Mouse (Mus musculus) G1E (cell line): Measurements from ENCODE around the gene Atp6v1e1.

Experiments
- CTCF ChIP-seq: IDR thresholded peaks from 2 replicates; pipeline ENCODE4 v1.5.1; 2012; ENCODE audit warnings: low read depth, low read length, inconsistent platforms, mixed read lengths
- GATA1 ChIP-seq: IDR thresholded peaks from 2 replicates; pipeline ENCODE4 v1.6.1; 2012; ENCODE audit warnings: borderline replicate concordance, low read length, inconsistent platforms, mixed read lengths
- GATA2 ChIP-seq: IDR thresholded peaks from 2 replicates; pipeline ENCODE4 v1.6.1; 2012; ENCODE audit warnings: low read depth, low read length, inconsistent platforms, borderline replicate concordance
- POLR2AphosphoS5 ChIP-seq: IDR thresholded peaks from 2 replicates; pipeline ENCODE4 v1.6.1; 2012; ENCODE audit warnings: low read depth, low read length, inconsistent platforms; ENCODE audit not compliant: insufficient replicate concordance
- TAL1 ChIP-seq: conservative IDR thresholded peaks from 2 replicates; pipeline ENCODE4 v1.6.1; 2012; ENCODE audit warnings: low read depth, low read length, inconsistent platforms, mixed read lengths

GRCm38 (mm10) chr6:120776286-120776685 is 46.3 kb downstream of the Atp6v1e1 start:
- TF ChIP-seq CTCF (no peak), POLR2AphosphoS5 (no peak), GATA1 (no peak), TAL1 (no peak), GATA2 (no peak)
